8 mouse cellular contexts compared by ENCODE assay signal in genomic region chr7:110768451-110769064, GRCm38 (mm10). TPM values are rescaled to one million over a fixed set of nuclear protein-coding genes. Genes with fewer than 3 reads are reported as not detected.
DNase-seq lines count a peak whose midpoint lies in the region; ATAC-seq lines count a peak whose summit lies in the region.

No protein-coding gene starts in this region.

- 2% methylated on average over 56 of the region's 61 CpGs for WGBS in forebrain, embryonic 12.5 days

- H3K27me3 ChIP-seq in forebrain, embryonic 12.5 days, result peaks cover 38% of the 10 kb centered on the region

- H3K4me3 ChIP-seq in brown adipose tissue, adult 24 weeks (ENCODE audit: insufficient read depth, low read depth, low read length), result peak overlapping the region; percentile 80
- peak overlapping the region; percentile 57 for H3K4me3 ChIP-seq in forebrain, embryonic 12.5 days (replicated peaks)

- peak; percentile 65 for ATAC-seq in CD4-positive, CD25-positive, alpha-beta regulatory T cell, adult 4 months
- ATAC-seq in forebrain, embryonic 12.5 days (ENCODE audit: low FRiP score), result peak; percentile 75; the same call in 1 of the 2 replicates

- intact Hi-C loops in heart, postnatal 36 days (cut with DNase I), result loop anchor here (2.0 kb wide), 2 partner anchors 16 to 32 kb away; no protein-coding TSS in a partner anchor

- H3K36me3 ChIP-seq in forebrain, embryonic 12.5 days (replicated peaks), result no peaks in the 10 kb centered on the region

- peaks cover 25% of the 10 kb centered on the region for H3K4me1 ChIP-seq in brown adipose tissue, adult 24 weeks (ENCODE audit: control insufficient read depth, insufficient read depth, insufficient read length, low read length)
- H3K4me1 ChIP-seq in forebrain, embryonic 12.5 days, result peaks cover 9% of the 10 kb centered on the region

- DNase-seq in heart, postnatal 36 days, result peak; percentile 60 to 74
- DNase-seq in kidney, postnatal 4 days, result peak; percentile 63 to 77
- peak; percentile 57 for DNase-seq in lung, postnatal 10 days
- DNase-seq in retina, postnatal 1 day, result peak; percentile 48
- peak; percentile 76 for DNase-seq in thymus, postnatal 4 days

- peak overlapping the region; percentile 63 for H3K9ac ChIP-seq in forebrain, embryonic 12.5 days

- no peaks in the 10 kb centered on the region for H3K9me3 ChIP-seq in forebrain, embryonic 12.5 days

- H3K4me2 ChIP-seq in forebrain, embryonic 12.5 days, result peak overlapping the region; percentile 97

- peak overlapping the region; percentile 96 for H3K27ac ChIP-seq in brown adipose tissue, adult 24 weeks (replicated peaks; ENCODE audit: low read depth, low read length)
- no peak overlapping the region for H3K27ac ChIP-seq in forebrain, embryonic 12.5 days

RNA-seq across cellular contexts. Expression of gene Ampd3, which starts 0.6 kb away (rescaled TPM):
- 1 to 10 TPM; 2.9 to 4.5 TPM for polyA plus RNA-seq in CD4-positive, CD25-positive, alpha-beta regulatory T cell, adult 4 months (2017; shearing (Covaris generic))
- polyA plus RNA-seq in brown adipose tissue, adult 24 weeks (2012; ENCODE audit: insufficient read depth, insufficient read length, missing spikeins), result 22.4 and 30.0 TPM in 2 replicates
- polyA plus RNA-seq in forebrain, embryonic 12.5 days (2016; fragmentation: Nextera tagmentation; extraction: Ambion mirVana), result 0.94 and 1.2 TPM in 2 replicates
- 10 to 100 TPM; 31.5 to 45.8 TPM for total RNA-seq in heart, postnatal 36 days (2021)
